Mouse (Mus musculus) bone marrow, adult 2 months (tissue): Measurements from ENCODE around the gene Taar7b. TPM values are rescaled to one million over a fixed set of nuclear protein-coding genes. Genes with fewer than 3 reads are reported as not detected.

Experiments
- H3K27ac ChIP-seq: fragments of 200-500 bp; 2 replicates; pipeline ENCODE4 v1.5.1; 2012; ENCODE audit warnings: low read depth, mild to moderate bottlenecking, control low read depth, inconsistent platforms, low read length; ENCODE audit not compliant: control insufficient read depth, poor library complexity, insufficient read depth
- H3K4me1 ChIP-seq: fragments of 200-500 bp; 2 replicates; pipeline ENCODE4 v1.6.1; 2011; ENCODE audit warnings: low read length; ENCODE audit not compliant: control insufficient read depth, insufficient read depth
- H3K4me3 ChIP-seq: fragments of 200-500 bp; replicated peaks from 2 replicates; pipeline ENCODE3; 2011; ENCODE audit warnings: mild to moderate bottlenecking, low read depth, low read length, control low read depth; ENCODE audit not compliant: control insufficient read depth
- CTCF ChIP-seq: fragments of 200-500 bp; IDR thresholded peaks from 2 replicates; pipeline ENCODE4 v1.5.1; 2011; ENCODE audit warnings: low read length, control low read depth; ENCODE audit not compliant: control insufficient read depth, insufficient read depth
- POLR2A ChIP-seq: fragments of 200-500 bp; IDR thresholded peaks from 2 replicates; pipeline ENCODE4 v1.6.1; 2011; ENCODE audit warnings: low read depth, mild to moderate bottlenecking, control low read depth, low read length, borderline replicate concordance; ENCODE audit not compliant: control insufficient read depth
- WGBS: fragments of 180-500 bp; shearing (Covaris S2); methylation state at CpG from one replicate; pipeline ENCODE4 v1.1.7; 2018; 5-methylcytosine and 5-hydroxymethylcytosine counted together
- polyA plus RNA-seq: library from polyadenylated mRNA; stranded (reverse); fragments of >200 nt; gene quantifications from 2 replicates; pipeline ENCODE4 v1.2.4, GENCODE M21; 2011; ENCODE audit warnings: low replicate concordance; ENCODE audit not compliant: missing spikeins, insufficient read depth, insufficient read length

Taar7b gene
- polyA plus RNA-seq, 1 experiment: not detected

GRCm38 (mm10) chr10:23977958-23978357 lies 21.8 kb upstream of the Taar7b start:
- Histone ChIP-seq H3K4me3 (no peak overlapping the region), H3K27ac (no peak overlapping the region), H3K4me1 (no peaks in the 10 kb centered on the region)
- TF ChIP-seq CTCF (no peak), POLR2A (no peak)
- 80% methylated on average over 4 of the region's 4 CpGs for WGBS

- WGBS: 42% methylated on average over 16 of the region's 16 CpGs
- no peak overlapping the region for H3K4me3 ChIP-seq
- H3K4me1 ChIP-seq: no peaks in the 10 kb centered on the region
- TF ChIP-seq CTCF: peak; percentile 67
- TF ChIP-seq POLR2A: no peak
- H3K27ac ChIP-seq: no peak overlapping the region
Measured at GRCm38 (mm10) chr10:23978901-23979705, 20.6 kb upstream of the Taar7b start.

GRCm38 (mm10) chr10:23985546-23985945 lies 14.2 kb upstream of the Taar7b start, which contains the start of gene Taar6:
Gene Taar6 (minus strand): TSS chr10:23985646.
- TF ChIP-seq POLR2A (no peak), CTCF (no peak)
- H3K4me1 ChIP-seq: no peaks in the 10 kb centered on the region
- no peak within 1 kb of the TSS for H3K27ac ChIP-seq
- 82% methylated on average over 8 of the region's 8 CpGs for WGBS
- H3K4me3 ChIP-seq: no peak within 1 kb of the TSS

- Histone ChIP-seq H3K4me3 (no peak overlapping the region), H3K4me1 (no peaks in the 10 kb centered on the region), H3K27ac (no peak overlapping the region)
- no peak for TF ChIP-seq POLR2A
- no peak for TF ChIP-seq CTCF
- 20% methylated on average over 5 of the region's 5 CpGs for WGBS
Measured at GRCm38 (mm10) chr10:23986419-23986818, 13.3 kb upstream of the Taar7b start.

- no peak for TF ChIP-seq CTCF
- TF ChIP-seq POLR2A: no peak
- no peak within 1 kb of the TSS for H3K4me3 ChIP-seq
- H3K27ac ChIP-seq: no peak within 1 kb of the TSS
- no peaks in the 10 kb centered on the region for H3K4me1 ChIP-seq
- 84% methylated on average over 3 of the region's 3 CpGs for WGBS
Measured at GRCm38 (mm10) chr10:23993381-23993780, 6.4 kb upstream of the Taar7b start, which contains the start of gene Taar7a. Gene Taar7a (minus strand): TSS chr10:23993481.

GRCm38 (mm10) chr10:24006442-24006841 lies 6.7 kb downstream of the Taar7b start:
- TF ChIP-seq POLR2A (no peak), CTCF (no peak)

GRCm38 (mm10) chr10:24007034-24007433 lies 7.3 kb downstream of the Taar7b start:
- H3K4me3 ChIP-seq: no peak overlapping the region
- TF ChIP-seq CTCF: no peak
- TF ChIP-seq POLR2A: no peak
- no peak overlapping the region for H3K27ac ChIP-seq
- no peaks in the 10 kb centered on the region for H3K4me1 ChIP-seq
- WGBS: 53% methylated on average over 2 of the region's 2 CpGs

More at GRCm38 (mm10) chr10:24006442-24006841, 6.7 kb downstream of the Taar7b start:
- 63% methylated on average over 1 of the region's 1 CpGs for WGBS
- no peak overlapping the region for H3K27ac ChIP-seq
- no peak overlapping the region for H3K4me3 ChIP-seq
- no peaks in the 10 kb centered on the region for H3K4me1 ChIP-seq

- H3K4me1 ChIP-seq: no peaks in the 10 kb centered on the region
- no peak for TF ChIP-seq CTCF
- TF ChIP-seq POLR2A: no peak
- no peak overlapping the region for H3K27ac ChIP-seq
- H3K4me3 ChIP-seq: no peak overlapping the region
- WGBS: 68% methylated on average over 1 of the region's 1 CpGs
Measured at GRCm38 (mm10) chr10:24008143-24008542, 8.4 kb downstream of the Taar7b start.
